Comparison of ENCODE assay signal across 11 mouse cellular contexts in the genomic region with DNA sequence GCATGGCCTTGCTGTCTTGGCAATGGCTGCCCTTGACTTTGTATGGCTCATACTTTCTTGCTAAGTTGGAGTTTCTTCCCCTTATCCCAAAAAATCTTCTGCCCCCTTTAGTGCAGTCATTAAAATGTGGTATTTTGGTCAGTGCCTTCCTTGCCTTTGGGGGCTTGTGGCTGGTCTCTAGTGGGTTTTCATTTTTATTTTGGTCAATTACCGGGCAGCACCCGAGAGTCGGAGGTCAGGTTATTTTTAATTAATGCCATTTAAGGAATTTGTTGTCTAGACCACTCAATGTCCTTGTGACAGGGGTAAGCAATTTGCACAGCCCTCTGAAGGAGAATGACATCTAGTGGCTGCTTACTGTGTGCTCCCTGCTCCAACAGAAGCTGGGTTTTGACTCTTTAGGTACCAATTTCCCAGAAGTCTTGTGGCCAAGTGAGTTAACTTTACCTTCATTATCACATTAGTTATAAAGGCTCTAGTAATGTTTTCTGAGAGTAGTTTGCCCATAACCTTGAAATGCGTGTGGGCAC.
A peak's percentile ranks its signal among the peaks of the same experiment; 100 is the strongest.
DNase-seq lines count a peak whose midpoint lies in the region; ATAC-seq lines count a peak whose summit lies in the region.
"Had no signal": no experiment of that assay in that cellular context is flagged by ENCODE, and none has a peak within 500 bp of the region (broad histone marks: within the 10 kb centered on the region; RNA-seq: fewer than 3 reads in every experiment).

No protein-coding gene starts in this region.

- no peak for ATAC-seq in midbrain, embryonic 14.5 days (ENCODE audit: low FRiP score, low TSS enrichment)
- ATAC-seq in midbrain, embryonic 11.5 days (ENCODE audit: low FRiP score): no peak

- no peaks in the 10 kb centered on the region for H3K4me1 ChIP-seq in midbrain, embryonic 14.5 days (ENCODE audit: control insufficient read depth, insufficient read depth, low read length)
- no peaks in the 10 kb centered on the region for H3K4me1 ChIP-seq in midbrain, embryonic 11.5 days (ENCODE audit: control insufficient read depth, insufficient read depth, low read length)
- H3K4me1 ChIP-seq: midbrain, embryonic 10.5 days had no signal

- no peaks in the 10 kb centered on the region for H3K36me3 ChIP-seq in midbrain, embryonic 14.5 days (ENCODE audit: control insufficient read depth, insufficient read depth, low read length)
- H3K36me3 ChIP-seq in midbrain, embryonic 11.5 days (ENCODE audit: control insufficient read depth, insufficient read depth, low read length): no peaks in the 10 kb centered on the region
- H3K36me3 ChIP-seq in splenic B cell, adult 2 months (ENCODE audit: control insufficient read depth, insufficient read depth, low read length, poor library complexity, severe bottlenecking): no peaks in the 10 kb centered on the region

- H3K9ac ChIP-seq in midbrain, embryonic 14.5 days (replicated peaks; ENCODE audit: low read length): no peak overlapping the region
- no peak overlapping the region for H3K9ac ChIP-seq in midbrain, embryonic 11.5 days (ENCODE audit: low read length)

- H3K27ac ChIP-seq in midbrain, embryonic 14.5 days (replicated peaks; ENCODE audit: low read depth, low read length): no peak overlapping the region
- no peak overlapping the region for H3K27ac ChIP-seq in midbrain, embryonic 11.5 days (ENCODE audit: low read depth, low read length)
- H3K27ac ChIP-seq: midbrain, embryonic 10.5 days had no signal

- H3K4me3 ChIP-seq in midbrain, embryonic 14.5 days (replicated peaks; ENCODE audit: low read depth, low read length): no peak overlapping the region
- no peak overlapping the region for H3K4me3 ChIP-seq in midbrain, embryonic 11.5 days (ENCODE audit: low read depth, low read length)
- H3K4me3 ChIP-seq: midbrain, embryonic 10.5 days had no signal

- H3K27me3 ChIP-seq in midbrain, embryonic 14.5 days (ENCODE audit: control insufficient read depth, insufficient read depth, low read length): no peaks in the 10 kb centered on the region
- no peaks in the 10 kb centered on the region for H3K27me3 ChIP-seq in midbrain, embryonic 11.5 days (ENCODE audit: control insufficient read depth, insufficient read depth, low read length)
- no peaks in the 10 kb centered on the region for H3K27me3 ChIP-seq in splenic B cell, adult 2 months (ENCODE audit: control insufficient read depth, insufficient read depth, low read length, poor library complexity, severe bottlenecking)

- no peaks in the 10 kb centered on the region for H3K9me3 ChIP-seq in midbrain, embryonic 14.5 days (ENCODE audit: control insufficient read depth, low read length)
- no peaks in the 10 kb centered on the region for H3K9me3 ChIP-seq in midbrain, embryonic 11.5 days (ENCODE audit: control insufficient read depth, low read length)
- H3K9me3 ChIP-seq: midbrain, embryonic 10.5 days had no signal

- WGBS in midbrain, embryonic 14.5 days: 81% methylated on average over 4 of the region's 4 CpGs
- WGBS in midbrain, embryonic 11.5 days: 83% methylated on average over 4 of the region's 4 CpGs

- no peak overlapping the region for H3K4me2 ChIP-seq in midbrain, embryonic 14.5 days (ENCODE audit: low read length)
- H3K4me2 ChIP-seq in midbrain, embryonic 11.5 days: no peak overlapping the region

- peak; percentile 28 for DNase-seq in adrenal gland, postnatal 14 days
- DNase-seq in adrenal gland, adult 8-10 months: no peak
- DNase-seq in kidney, adult 9 months: peak; percentile 40
- no peak for DNase-seq in kidney, adult 11 months
- DNase-seq in midbrain, embryonic 14.5 days: peak; percentile 26
- no peak for DNase-seq in midbrain, embryonic 11.5 days (ENCODE audit: low spot score, missing footprints)
- peak; percentile 5 for DNase-seq in splenic B cell, adult 2 months (ENCODE audit: low read depth, low spot score)
- DNase-seq in thymus, adult 18-20 months: no peak
- DNase-seq: cerebellum, adult 9-10 months; kidney, adult 8-10 months had no signal

Comparison
In these comparisons a context has a peak if more than half of its experiments do, and no peak if none do; other contexts are left out.
1. DNase-seq: peak in adrenal gland, postnatal 14 days (single experiment), kidney, adult 9 months (single experiment), midbrain, embryonic 14.5 days (single experiment) and splenic B cell, adult 2 months (single experiment); none in adrenal gland, adult 8-10 months (single experiment), kidney, adult 11 months (single experiment), midbrain, embryonic 11.5 days (single experiment) and thymus, adult 18-20 months (0 of 2).